Comparison of ENCODE assay signal across 24 mouse cellular contexts in genomic region chr2:71475311-71475710, GRCm38 (mm10). TPM values are rescaled to one million over a fixed set of nuclear protein-coding genes. Genes with fewer than 3 reads are reported as not detected.
DNase-seq lines count a peak whose midpoint lies in the region; ATAC-seq lines count a peak whose summit lies in the region.
"Had no signal": no experiment of that assay in that cellular context is flagged by ENCODE, and none has a peak within 500 bp of the region (broad histone marks: within the 10 kb centered on the region; RNA-seq: fewer than 3 reads in every experiment).

No protein-coding gene starts in this region.

- no peak overlapping the region for H3K9ac ChIP-seq in forebrain, embryonic 13.5 days
- no peak overlapping the region for H3K9ac ChIP-seq in forebrain, embryonic 11.5 days (ENCODE audit: low read length)
- no peak overlapping the region for H3K9ac ChIP-seq in limb, embryonic 12.5 days (replicated peaks)
- H3K9ac ChIP-seq in embryonic facial prominence, embryonic 13.5 days: 0 out of 2 replicates have a peak overlapping the region, but pooled peaks have one; percentile 0
- H3K9ac ChIP-seq in limb, embryonic 13.5 days: no peak overlapping the region
- H3K9ac ChIP-seq: forebrain, embryonic 12.5 days had no signal

- no peaks in the 10 kb centered on the region for H3K36me3 ChIP-seq in forebrain, embryonic 13.5 days (ENCODE audit: poor library complexity, severe bottlenecking)
- no peaks in the 10 kb centered on the region for H3K36me3 ChIP-seq in forebrain, embryonic 11.5 days (ENCODE audit: control insufficient read depth, insufficient read depth, low read length)
- H3K36me3 ChIP-seq in limb, embryonic 12.5 days: no peaks in the 10 kb centered on the region
- no peaks in the 10 kb centered on the region for H3K36me3 ChIP-seq in limb, embryonic 10.5 days
- H3K36me3 ChIP-seq in embryonic facial prominence, embryonic 13.5 days: no peaks in the 10 kb centered on the region
- no peaks in the 10 kb centered on the region for H3K36me3 ChIP-seq in limb, embryonic 13.5 days
- H3K36me3 ChIP-seq: forebrain, embryonic 12.5 days had no signal

- whole genome bisulfite sequencing in forebrain, embryonic 13.5 days: 78% methylated on average over 10 of the region's 10 CpGs
- 89% methylated on average over 10 of the region's 10 CpGs for WGBS in forebrain, embryonic 11.5 days
- WGBS in limb, embryonic 12.5 days: 62% methylated on average over 10 of the region's 10 CpGs
- WGBS in limb, embryonic 10.5 days: 81% methylated on average over 10 of the region's 10 CpGs
- 42% methylated on average over 10 of the region's 10 CpGs for WGBS in embryonic facial prominence, embryonic 13.5 days
- 55% methylated on average over 10 of the region's 10 CpGs for WGBS in limb, embryonic 13.5 days

- H3K27ac ChIP-seq in forebrain, embryonic 13.5 days: peak overlapping the region; percentile 19; the same call in 1 of the 2 replicates
- H3K27ac ChIP-seq in forebrain, embryonic 11.5 days (ENCODE audit: low read depth, low read length): no peak overlapping the region
- H3K27ac ChIP-seq in limb, embryonic 12.5 days: 0 out of 2 replicates have a peak overlapping the region, but pooled peaks have one; percentile 14
- no peak overlapping the region for H3K27ac ChIP-seq in limb, embryonic 10.5 days
- H3K27ac ChIP-seq in embryonic facial prominence, embryonic 13.5 days: peak overlapping the region; percentile 86
- peak overlapping the region; percentile 48; the same call in 1 of the 2 replicates for H3K27ac ChIP-seq in limb, embryonic 13.5 days
- H3K27ac ChIP-seq: forebrain, embryonic 12.5 days; gastrocnemius, adult 2 months had no signal

- H3K9me3 ChIP-seq in forebrain, embryonic 13.5 days (replicated peaks): no peaks in the 10 kb centered on the region; the same call in 1 of the 2 replicates
- H3K9me3 ChIP-seq in forebrain, embryonic 11.5 days (ENCODE audit: control insufficient read depth, low read length): no peaks in the 10 kb centered on the region; the same call in 1 of the 2 replicates
- H3K9me3 ChIP-seq in limb, embryonic 12.5 days: 0 out of 2 replicates have a peak, but pooled peaks cover 4% of the 10 kb centered on the region
- no peaks in the 10 kb centered on the region for H3K9me3 ChIP-seq in limb, embryonic 10.5 days (replicated peaks)
- H3K9me3 ChIP-seq in embryonic facial prominence, embryonic 13.5 days: no peaks in the 10 kb centered on the region
- H3K9me3 ChIP-seq in limb, embryonic 13.5 days: peaks cover 3% of the 10 kb centered on the region; the same call in 1 of the 2 replicates

- no peaks in the 10 kb centered on the region for H3K27me3 ChIP-seq in forebrain, embryonic 13.5 days
- H3K27me3 ChIP-seq in forebrain, embryonic 11.5 days (ENCODE audit: control insufficient read depth, insufficient read depth, low read length): no peaks in the 10 kb centered on the region
- no peaks in the 10 kb centered on the region for H3K27me3 ChIP-seq in limb, embryonic 12.5 days
- no peaks in the 10 kb centered on the region for H3K27me3 ChIP-seq in limb, embryonic 10.5 days (ENCODE audit: low read depth, poor library complexity, severe bottlenecking)
- no peaks in the 10 kb centered on the region for H3K27me3 ChIP-seq in embryonic facial prominence, embryonic 13.5 days
- H3K27me3 ChIP-seq in limb, embryonic 13.5 days: no peaks in the 10 kb centered on the region
- H3K27me3 ChIP-seq: CH12.LX; forebrain, embryonic 12.5 days had no signal

- H3K4me1 ChIP-seq in forebrain, embryonic 13.5 days: peaks cover 14% of the 10 kb centered on the region
- H3K4me1 ChIP-seq in forebrain, embryonic 11.5 days (replicated peaks; ENCODE audit: control insufficient read depth, insufficient read depth, low read length): peaks cover 6% of the 10 kb centered on the region
- H3K4me1 ChIP-seq in limb, embryonic 12.5 days (replicated peaks): peaks cover 33% of the 10 kb centered on the region
- H3K4me1 ChIP-seq in limb, embryonic 10.5 days: peaks cover 28% of the 10 kb centered on the region
- peaks cover 45% of the 10 kb centered on the region for H3K4me1 ChIP-seq in embryonic facial prominence, embryonic 13.5 days
- peaks cover 28% of the 10 kb centered on the region for H3K4me1 ChIP-seq in limb, embryonic 13.5 days

- H3K4me3 ChIP-seq in forebrain, embryonic 13.5 days: no peak overlapping the region
- no peak overlapping the region for H3K4me3 ChIP-seq in forebrain, embryonic 11.5 days (ENCODE audit: low read depth, low read length)
- H3K4me3 ChIP-seq in limb, embryonic 12.5 days (replicated peaks): no peak overlapping the region
- H3K4me3 ChIP-seq in limb, embryonic 10.5 days: no peak overlapping the region
- no peak overlapping the region for H3K4me3 ChIP-seq in embryonic facial prominence, embryonic 13.5 days
- no peak overlapping the region for H3K4me3 ChIP-seq in limb, embryonic 13.5 days
- H3K4me3 ChIP-seq: erythroblast, embryonic 14.5 days; forebrain, embryonic 12.5 days; gastrocnemius, adult 2 months had no signal

- H3K4me2 ChIP-seq in forebrain, embryonic 13.5 days: no peak overlapping the region
- H3K4me2 ChIP-seq in forebrain, embryonic 11.5 days (ENCODE audit: low read depth, low read length, severe bottlenecking): no peak overlapping the region
- H3K4me2 ChIP-seq in limb, embryonic 12.5 days: no peak overlapping the region
- no peak overlapping the region for H3K4me2 ChIP-seq in embryonic facial prominence, embryonic 13.5 days
- H3K4me2 ChIP-seq in limb, embryonic 13.5 days (replicated peaks): no peak overlapping the region
- H3K4me2 ChIP-seq: forebrain, embryonic 12.5 days had no signal

- ATAC-seq in forebrain, embryonic 13.5 days: no peak
- no peak for ATAC-seq in forebrain, embryonic 11.5 days (replicated peaks; ENCODE audit: low FRiP score)
- no peak for ATAC-seq in limb, embryonic 12.5 days (ENCODE audit: insufficient number of reproducible peaks, insufficient read depth, low FRiP score, low TSS enrichment, low read depth)
- ATAC-seq in embryonic facial prominence, embryonic 13.5 days (ENCODE audit: insufficient number of reproducible peaks, insufficient read depth, low FRiP score, low TSS enrichment, low read depth): no peak
- no peak for ATAC-seq in limb, embryonic 13.5 days (ENCODE audit: low FRiP score, low read depth)
- ATAC-seq: hindbrain, embryonic 16.5 days; inflammation-experienced regulatory T-cells, adult 6 months; intestine, postnatal 0 days had no signal

- no peak for DNase-seq in forebrain, embryonic 11.5 days (ENCODE audit: low spot score)
- no peak for DNase-seq in limb, embryonic 10.5 days (ENCODE audit: low spot score)
- no peak for DNase-seq in adrenal gland, postnatal 25 days
- DNase-seq in MN1 (ENCODE audit: low spot score): no peak
- DNase-seq: adrenal gland, adult 2 months; cerebellum, adult 11-12 months; cerebellum, adult 9-10 months; cerebellum, postnatal 25 days; gastrocnemius, adult 2 months; gastrocnemius, postnatal 25 days; heart, postnatal 14 days; kidney, adult 8-10 months had no signal

RNA-seq across cellular contexts. Expression of gene Metap1d, which starts 22.2 kb away (rescaled TPM):
- polyA plus RNA-seq in forebrain, embryonic 13.5 days (2015; fragmentation: Nextera tagmentation; extraction: Ambion mirVana): 38.1 and 46.4 TPM in 2 replicates
- 36.5 and 39.7 TPM in 2 replicates for polyA plus RNA-seq in forebrain, embryonic 11.5 days (2014; fragmentation: Nextera tagmentation; extraction: Ambion mirVana)
- 42.8 and 43.3 TPM in 2 replicates for polyA plus RNA-seq in limb, embryonic 12.5 days (2016; fragmentation: Nextera tagmentation; extraction: Ambion mirVana)
- 21.4 and 28.8 TPM in 2 replicates for polyA plus RNA-seq in limb, embryonic 10.5 days (2016; fragmentation: Nextera tagmentation; extraction: Ambion mirVana)
- polyA plus RNA-seq in embryonic facial prominence, embryonic 13.5 days (2015; fragmentation: Nextera tagmentation; extraction: Ambion mirVana): 51.8 and 52.1 TPM in 2 replicates
- polyA plus RNA-seq in limb, embryonic 13.5 days (2015; fragmentation: Nextera tagmentation; extraction: Ambion mirVana): 43.9 and 48.3 TPM in 2 replicates
- 32.4 and 34.2 TPM in 2 replicates for total RNA-seq in adrenal gland, postnatal 25 days (2021)

RNA-seq across cellular contexts. Expression of gene Dlx1, which starts 52.6 kb away (rescaled TPM):
- 278 and 287 TPM in 2 replicates for polyA plus RNA-seq in forebrain, embryonic 13.5 days (2015; fragmentation: Nextera tagmentation; extraction: Ambion mirVana)
- 118 and 133 TPM in 2 replicates for polyA plus RNA-seq in forebrain, embryonic 11.5 days (2014; fragmentation: Nextera tagmentation; extraction: Ambion mirVana)
- 5.6 and 6.3 TPM in 2 replicates for polyA plus RNA-seq in limb, embryonic 12.5 days (2016; fragmentation: Nextera tagmentation; extraction: Ambion mirVana)
- 5.7 and 9.0 TPM in 2 replicates for polyA plus RNA-seq in limb, embryonic 10.5 days (2016; fragmentation: Nextera tagmentation; extraction: Ambion mirVana)
- 15.1 and 18.3 TPM in 2 replicates for polyA plus RNA-seq in embryonic facial prominence, embryonic 13.5 days (2015; fragmentation: Nextera tagmentation; extraction: Ambion mirVana)
- polyA plus RNA-seq in limb, embryonic 13.5 days (2015; fragmentation: Nextera tagmentation; extraction: Ambion mirVana): 5.3 and 6.0 TPM in 2 replicates
- 0.52 TPM in 1 of 2 replicates, not detected in the other for total RNA-seq in adrenal gland, postnatal 25 days (2021)
- total RNA-seq: granulocyte monocyte progenitor cell, adult 5-6 weeks had no signal
- polyA plus RNA-seq: heart, embryonic 14.5 days; inflammation-experienced regulatory T-cells, adult 6 months had no signal

Comparison
In these comparisons a context has a peak if more than half of its experiments do, and no peak if none do; other contexts are left out.
1. H3K27ac ChIP-seq: peak in forebrain, embryonic 13.5 days (single experiment), limb, embryonic 12.5 days (single experiment), embryonic facial prominence, embryonic 13.5 days (single experiment) and limb, embryonic 13.5 days (single experiment); none in forebrain, embryonic 11.5 days (single experiment) and limb, embryonic 10.5 days (single experiment).